Mouse (Mus musculus) megakaryocyte progenitor cell, adult 5-6 weeks (primary cell): ENCODE data around the gene Lrig1. TPM values are rescaled to one million over a fixed set of nuclear protein-coding genes. Genes with fewer than 3 reads are reported as not detected.

Source experiments
- ATAC-seq: replicated peaks from 2 replicates; pipeline ENCODE4 v1.8.0; 2016; ENCODE audit warnings: mild to moderate bottlenecking, moderate TSS enrichment, inconsistent platforms; ENCODE audit not compliant: poor library complexity
- total RNA-seq, 2 experiments: library from RNA; stranded (forward) in 1 of 2; stranded (reverse) in 1 of 2; fragments of 157-497, 149-512 nt in 1 of 2; fragments of 200-1000 nt in 1 of 2; gene quantifications; 2 replicates each; pipeline versions ENCODE4 v1.2.3 to v1.2.4; 2015 to 2017

Gene Lrig1
- total RNA-seq (2015): 0.24 and 0.44 TPM in 2 replicates
- total RNA-seq (2017): 0.74 and 0.79 TPM in 2 replicates

DNA sequence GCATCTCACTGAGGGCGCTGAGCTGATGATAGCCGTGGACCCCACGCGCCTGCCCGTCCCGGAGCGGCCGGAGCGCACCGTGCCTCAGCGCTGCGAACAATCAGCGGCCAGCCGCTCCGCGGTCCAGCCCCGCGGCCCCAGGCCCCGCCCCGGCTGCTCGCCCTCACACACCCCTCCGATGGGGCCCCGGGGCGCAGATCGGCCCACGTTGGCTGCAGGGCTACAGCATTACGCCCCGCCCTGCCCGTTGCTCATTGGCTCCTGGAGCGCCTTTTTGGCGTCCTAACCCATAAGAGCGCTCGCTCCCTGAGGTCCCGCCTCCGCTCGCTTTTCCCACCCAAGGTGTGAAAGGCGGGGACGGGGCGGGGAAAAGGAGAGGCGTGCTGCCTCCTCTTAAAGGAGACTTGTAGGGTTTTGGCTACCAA lies at the start of gene Lrig1:
Gene Lrig1 (minus strand): TSS at position 92 of the 425 bp plus-strand sequence.
- ATAC-seq: peak; percentile 95

DNA sequence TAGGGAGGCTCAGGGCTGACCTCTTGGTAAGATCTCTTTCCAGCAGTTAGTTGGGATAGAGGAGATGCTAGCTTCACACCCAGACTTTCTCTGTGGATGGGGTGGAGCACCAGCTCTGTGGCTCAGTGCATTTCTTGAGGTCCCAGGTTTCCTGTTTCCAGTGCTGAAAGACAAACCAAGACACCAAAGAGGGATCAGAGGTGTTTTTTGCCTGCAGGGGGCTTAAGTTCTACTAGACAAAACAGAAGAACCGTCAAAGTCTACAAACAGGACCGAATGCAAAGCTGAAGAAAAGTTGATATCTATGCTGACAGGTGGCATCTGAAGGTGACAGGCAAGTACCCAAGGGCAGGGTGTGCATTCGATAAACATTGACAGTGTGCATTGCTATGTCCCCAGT lies 49.7 kb upstream of the Lrig1 start:
- no peak for ATAC-seq

DNA sequence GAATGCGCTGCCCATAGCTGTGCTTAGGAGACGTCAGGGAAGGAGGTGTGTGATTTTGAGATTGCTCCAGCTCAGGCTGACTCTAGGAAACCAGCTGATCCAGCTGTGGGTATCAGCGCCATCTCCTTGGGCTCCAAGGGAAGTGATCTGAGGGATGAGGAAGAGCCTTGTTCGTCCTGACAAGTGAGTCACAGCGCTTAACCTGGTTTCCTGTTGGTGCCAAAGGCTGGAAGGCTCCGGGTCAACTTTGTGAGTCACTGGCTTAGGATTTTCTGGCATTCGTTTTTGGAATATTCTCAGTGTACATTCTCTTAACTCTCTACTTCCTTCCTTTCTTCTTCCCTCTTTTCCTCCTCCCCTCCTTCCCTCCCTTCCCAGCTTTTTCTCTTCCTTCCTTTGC lies 48.4 kb upstream of the Lrig1 start:
- no peak for ATAC-seq

DNA sequence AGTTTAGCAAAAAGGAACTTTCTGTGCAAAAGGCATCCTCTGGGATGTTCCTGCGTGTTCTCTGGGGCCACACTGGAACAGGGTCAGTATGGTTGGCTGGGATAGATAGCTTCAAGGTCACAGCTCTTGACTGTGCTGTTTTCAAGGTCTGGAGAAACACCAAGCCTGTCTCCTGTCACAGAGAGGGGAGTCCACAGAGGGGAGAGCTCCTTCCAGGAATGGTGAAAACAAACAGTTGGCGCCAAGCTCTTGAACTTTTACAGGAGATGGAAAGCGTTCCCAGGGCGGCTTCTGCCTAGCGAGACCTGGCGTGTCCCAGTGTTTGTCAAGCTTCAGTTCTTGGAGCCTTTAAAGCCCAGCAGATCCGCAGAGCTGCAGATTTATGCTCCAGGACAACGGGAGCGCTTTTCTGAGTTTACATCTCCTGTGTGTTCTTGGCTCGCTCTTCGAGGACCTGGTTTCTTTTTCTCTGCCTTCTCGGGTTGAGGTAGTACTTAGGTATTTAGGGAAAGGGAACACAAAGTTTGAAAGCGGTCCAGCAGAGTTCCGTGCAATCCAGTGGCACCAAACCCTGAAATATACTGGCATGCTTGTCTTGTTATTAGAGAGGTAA lies 40.3 kb upstream of the Lrig1 start:
- no peak for ATAC-seq

- ATAC-seq: no peak
Observed at GRCm38 (mm10) chr6:94738647-94739046, 38.7 kb upstream of the Lrig1 start.

GRCm38 (mm10) chr6:94733878-94734277 lies 33.9 kb upstream of the Lrig1 start:
- no peak for ATAC-seq

GRCm38 (mm10) chr6:94729847-94730246 lies 29.9 kb upstream of the Lrig1 start:
- ATAC-seq: peak; percentile 29; the same call in 1 of the 2 replicates

GRCm38 (mm10) chr6:94729132-94729531 lies 29.2 kb upstream of the Lrig1 start:
- ATAC-seq: no peak

GRCm38 (mm10) chr6:94724612-94725011 lies 24.7 kb upstream of the Lrig1 start:
- ATAC-seq: peak; percentile 61; the same call in 1 of the 2 replicates

DNA sequence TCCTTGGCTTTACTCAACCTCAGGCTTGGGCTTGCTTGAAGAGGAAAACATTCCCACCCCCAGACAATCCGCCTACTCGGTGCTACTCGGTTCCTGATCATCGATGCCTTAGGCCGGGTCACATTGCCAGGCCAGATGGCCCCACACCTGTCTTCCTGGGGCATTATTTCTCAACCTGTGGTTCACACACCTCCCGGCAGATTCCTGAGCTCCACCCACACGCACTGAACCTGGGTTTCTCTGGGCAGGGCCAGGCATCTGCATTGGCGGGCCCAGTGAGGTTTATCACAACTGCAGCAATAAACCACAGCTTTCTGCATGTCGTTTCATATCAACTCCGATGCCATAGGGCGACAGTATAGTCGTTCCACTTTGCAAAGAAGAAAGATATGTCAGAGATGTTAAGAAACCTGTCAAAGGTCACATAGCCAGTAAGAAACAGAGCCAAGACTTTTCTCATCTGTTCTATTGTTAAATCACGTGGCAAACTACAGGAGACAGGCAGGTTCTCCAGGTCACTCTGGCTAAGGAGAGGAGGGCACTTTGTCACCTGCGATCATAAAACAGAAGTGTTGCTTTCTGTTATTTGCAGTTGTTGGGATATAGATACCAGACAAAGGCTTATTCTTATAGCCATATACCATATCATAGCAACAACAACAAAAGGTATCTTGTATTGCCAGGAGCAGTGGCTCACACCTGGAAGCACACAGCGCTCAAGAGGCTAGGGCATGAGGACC lies 18.8 kb upstream of the Lrig1 start:
- peak; percentile 65; the same call in 1 of the 2 replicates for ATAC-seq

DNA sequence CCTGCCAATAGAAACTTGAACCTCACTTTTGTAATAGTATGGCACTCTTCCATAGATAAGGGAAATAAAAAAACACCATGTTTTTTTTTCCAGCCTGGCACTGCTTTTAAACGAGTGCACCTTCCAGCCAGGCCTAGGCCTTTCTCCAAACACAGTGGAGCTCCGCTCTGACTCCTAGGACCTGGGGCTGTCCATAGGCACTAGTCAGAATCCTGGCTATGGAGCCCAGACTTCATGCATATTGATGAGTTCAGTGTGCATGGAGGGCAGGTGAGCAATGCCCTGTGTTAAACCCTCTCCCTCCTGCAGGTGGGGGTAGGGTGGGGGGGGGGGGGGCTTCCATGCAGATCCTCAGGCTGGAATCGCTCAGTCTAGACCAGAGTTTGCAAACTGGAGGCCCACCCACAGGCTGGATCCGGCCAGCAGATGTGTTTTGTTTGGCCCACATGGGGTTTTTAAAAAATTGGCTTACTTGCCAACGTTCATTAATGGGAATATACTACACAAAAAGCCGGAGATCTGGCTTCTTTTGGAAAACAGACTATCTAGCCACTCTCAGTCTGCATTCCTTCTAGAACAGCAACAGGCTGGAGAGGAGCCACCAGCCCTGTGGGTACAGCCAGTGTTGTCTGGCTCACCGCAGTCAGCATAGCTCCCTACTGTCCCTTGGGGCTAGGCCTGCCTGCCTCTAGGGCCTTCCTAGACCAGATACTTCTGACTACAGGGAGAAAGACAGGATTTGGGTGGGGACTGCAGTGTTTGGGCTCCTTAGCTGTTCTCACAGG lies 17.9 kb upstream of the Lrig1 start:
- no peak for ATAC-seq

DNA sequence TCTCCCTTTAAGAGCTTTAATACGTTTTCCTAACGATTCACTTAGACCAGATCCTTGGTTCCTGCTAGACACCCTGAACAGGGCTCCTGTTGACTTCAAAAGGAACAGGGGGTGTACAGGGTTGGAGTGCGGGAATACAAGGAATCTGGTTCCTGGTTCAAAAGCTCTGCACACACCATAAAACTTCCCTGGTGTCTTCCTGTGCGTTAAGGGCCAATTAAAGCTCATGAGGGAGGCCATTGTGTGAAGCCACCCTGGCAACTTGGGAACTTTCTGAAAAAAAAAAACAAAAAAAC lies 15.6 kb upstream of the Lrig1 start:
- no peak for ATAC-seq

DNA sequence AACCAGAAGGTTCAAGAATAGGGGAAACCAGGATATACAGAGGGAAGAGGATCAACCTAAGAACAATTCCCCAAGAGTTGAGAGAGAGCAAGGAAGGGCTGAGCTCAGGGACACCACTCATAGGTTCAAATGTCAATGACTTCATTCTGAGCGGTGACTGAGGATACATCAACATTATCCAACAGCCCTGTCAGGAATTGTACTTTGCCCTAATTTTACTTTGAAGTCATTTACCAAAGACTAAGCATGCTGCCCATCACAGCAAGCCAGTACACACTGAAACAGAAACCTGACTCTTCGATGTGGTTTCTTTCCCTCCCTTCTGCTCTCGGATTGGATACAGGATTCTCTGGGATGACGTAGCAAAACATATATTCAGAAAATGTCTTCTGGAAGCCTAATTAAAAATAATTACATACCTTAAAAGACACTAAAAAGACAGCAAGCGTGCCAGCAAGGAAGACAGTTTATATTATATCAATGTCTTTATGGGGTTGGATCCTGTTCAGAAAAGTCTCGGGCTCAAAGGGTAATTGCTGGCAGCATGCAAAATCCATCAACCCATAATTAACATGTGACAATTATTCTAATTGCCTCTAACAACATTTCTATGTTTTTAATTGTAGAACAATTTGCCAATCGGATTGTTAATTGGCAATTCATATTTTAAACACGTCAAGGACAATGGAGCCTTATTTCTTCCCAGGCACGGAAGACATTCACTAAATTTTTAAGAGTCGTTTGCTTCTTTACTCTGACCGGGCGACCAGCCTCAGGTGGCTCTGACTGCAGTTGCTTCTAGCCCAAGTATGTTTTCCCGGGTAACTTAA lies 15.1 kb upstream of the Lrig1 start:
- ATAC-seq: no peak

GRCm38 (mm10) chr6:94709832-94710231 lies 9.9 kb upstream of the Lrig1 start:
- no peak for ATAC-seq

DNA sequence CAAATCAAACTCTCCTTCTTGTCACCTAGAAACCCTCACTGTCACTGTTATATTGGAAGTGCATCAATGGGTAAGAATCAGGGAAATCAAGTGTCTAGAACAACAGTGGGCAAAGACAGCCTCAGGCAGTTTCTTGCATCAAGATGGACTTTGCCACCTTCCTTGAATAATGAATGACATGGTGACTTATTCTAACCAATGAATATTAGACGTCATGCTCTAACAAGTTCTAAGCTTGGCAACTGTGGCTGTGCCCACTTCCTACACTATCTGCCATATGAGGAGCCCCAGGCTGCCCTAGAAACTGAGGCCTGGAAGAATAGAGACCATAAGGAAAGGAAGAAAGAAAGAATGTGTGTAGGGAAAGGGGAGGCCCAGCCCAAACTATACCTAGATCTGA lies 9.2 kb upstream of the Lrig1 start:
- no peak for ATAC-seq

DNA sequence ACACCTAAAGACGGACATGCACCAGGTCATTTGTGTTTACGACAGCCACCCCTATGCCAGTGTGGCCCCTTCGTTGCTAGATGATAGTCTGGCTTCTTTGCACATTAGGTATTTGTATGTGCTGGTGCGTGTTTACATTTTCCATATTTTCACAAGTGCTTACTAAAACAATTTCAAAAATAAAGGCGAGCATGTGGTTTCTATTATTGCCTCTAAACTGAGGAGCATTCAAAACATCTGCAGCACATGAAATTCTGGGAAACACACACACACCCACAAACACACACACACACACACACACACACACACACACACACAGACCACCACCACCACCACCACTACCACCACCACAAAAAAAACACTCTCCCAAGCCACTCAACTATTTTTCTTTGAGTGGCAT lies 7.3 kb upstream of the Lrig1 start:
- ATAC-seq: no peak

DNA sequence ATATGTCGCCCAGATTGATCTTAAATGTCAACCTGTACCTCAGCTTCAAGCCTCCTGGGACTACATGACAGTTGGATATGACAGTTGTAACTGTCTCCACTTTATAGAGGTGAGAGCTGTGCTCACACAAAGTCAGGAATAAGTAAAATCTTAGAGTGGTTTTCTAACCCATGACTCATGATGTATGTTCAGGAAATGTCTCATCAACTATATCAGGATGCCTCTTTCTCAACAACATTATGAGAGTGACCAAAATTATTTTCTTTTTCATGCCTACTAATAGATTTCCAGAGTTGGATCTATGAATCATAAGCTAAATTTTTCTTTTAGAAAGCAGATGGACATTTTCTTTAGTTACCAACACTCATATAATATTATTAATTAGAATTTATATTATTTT lies 6.0 kb upstream of the Lrig1 start:
- no peak for ATAC-seq

DNA sequence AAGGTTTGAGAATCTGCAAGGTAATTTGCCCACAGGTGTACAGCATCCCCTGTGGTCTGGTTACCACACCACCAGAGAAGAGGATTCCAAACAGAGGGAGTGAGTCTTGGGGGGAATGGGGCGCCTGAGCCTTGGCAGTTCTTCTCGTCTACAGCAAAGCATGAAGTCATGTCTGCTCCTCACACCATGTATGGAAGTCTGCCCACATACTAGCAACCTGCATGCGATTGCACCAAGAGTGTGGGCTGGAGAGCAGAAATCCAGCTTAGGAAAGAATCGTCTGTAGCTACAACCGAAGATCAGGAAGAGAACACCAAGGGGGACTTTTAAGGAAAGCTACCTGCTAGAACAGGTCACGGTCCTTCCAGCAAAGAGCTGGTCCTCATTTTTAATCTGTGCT lies 3.0 kb upstream of the Lrig1 start:
- no peak for ATAC-seq

- 0 out of 2 replicates have a peak, but pooled peaks have one; percentile 16 for ATAC-seq
Observed at GRCm38 (mm10) chr6:94701071-94701470, 1.1 kb upstream of the Lrig1 start.

DNA sequence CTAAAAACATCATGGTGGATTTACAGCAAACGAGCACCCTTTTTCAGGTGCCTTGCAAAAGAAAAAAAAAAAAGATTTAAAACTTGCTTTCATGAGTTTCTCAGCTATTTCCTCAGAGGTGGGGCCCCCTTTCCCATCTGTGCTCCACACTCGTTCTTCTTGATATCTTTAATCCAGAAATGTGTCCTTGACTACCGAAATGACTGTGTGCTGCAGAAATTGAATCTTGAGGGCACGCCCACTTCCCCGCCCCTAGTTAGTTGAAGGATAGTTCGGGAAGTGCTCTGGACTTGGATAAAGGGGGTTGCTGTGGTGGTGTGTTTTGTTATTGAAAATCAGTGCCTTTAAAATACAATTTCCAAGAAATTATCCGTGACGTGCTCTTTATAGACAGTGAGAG lies 654 bp upstream of the Lrig1 start:
- peak; percentile 32 for ATAC-seq
